Mouse (Mus musculus) telencephalon, adult 2 months (tissue): Measurements from ENCODE around the gene Map2k2.
A peak's percentile ranks its signal among the peaks of the same experiment; 100 is the strongest.
"Not testable (repeated sequence)": the region's sequence is repeated elsewhere in the genome, so short reads cannot be mapped to it uniquely, and the experiment has no call there.

ENCODE experiments used
- DNase-seq: peaks from one replicate; pipeline ENCODE4 v3.0.0-alpha.2; 2011; ENCODE audit warnings: low read depth, low spot score

Gene Map2k2

DNA sequence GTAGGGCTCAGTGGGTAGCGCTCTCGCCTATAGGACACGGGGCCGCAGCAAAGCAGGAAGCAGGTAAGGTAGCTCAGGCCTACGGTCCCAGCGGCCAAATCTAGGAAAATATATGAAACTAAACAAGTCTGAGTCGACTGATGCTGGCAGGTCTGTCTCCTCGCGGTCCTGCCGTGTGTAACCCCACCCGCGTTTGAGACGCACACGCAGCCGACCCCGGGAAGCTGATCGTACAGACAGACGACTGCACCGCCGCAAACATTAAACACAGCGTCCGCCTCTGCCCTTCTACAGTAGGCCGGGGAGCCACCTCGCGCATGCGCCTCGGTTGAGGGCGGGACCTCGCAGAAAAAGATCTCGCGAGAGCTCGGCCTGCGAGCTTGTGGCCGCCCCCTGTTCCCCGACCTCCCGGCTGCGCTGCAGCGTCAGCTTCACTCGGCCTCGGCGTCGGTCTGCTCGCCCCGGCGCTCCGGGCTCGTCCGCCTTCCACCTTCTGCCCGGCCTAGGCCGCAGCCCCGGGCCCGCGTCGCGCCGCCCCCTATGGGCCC lies at the start of gene Map2k2:
Gene Map2k2, plus strand, starts transcription at position 351 of the 548 bp plus-strand sequence.
- DNase-seq, result peak; percentile 96

DNA sequence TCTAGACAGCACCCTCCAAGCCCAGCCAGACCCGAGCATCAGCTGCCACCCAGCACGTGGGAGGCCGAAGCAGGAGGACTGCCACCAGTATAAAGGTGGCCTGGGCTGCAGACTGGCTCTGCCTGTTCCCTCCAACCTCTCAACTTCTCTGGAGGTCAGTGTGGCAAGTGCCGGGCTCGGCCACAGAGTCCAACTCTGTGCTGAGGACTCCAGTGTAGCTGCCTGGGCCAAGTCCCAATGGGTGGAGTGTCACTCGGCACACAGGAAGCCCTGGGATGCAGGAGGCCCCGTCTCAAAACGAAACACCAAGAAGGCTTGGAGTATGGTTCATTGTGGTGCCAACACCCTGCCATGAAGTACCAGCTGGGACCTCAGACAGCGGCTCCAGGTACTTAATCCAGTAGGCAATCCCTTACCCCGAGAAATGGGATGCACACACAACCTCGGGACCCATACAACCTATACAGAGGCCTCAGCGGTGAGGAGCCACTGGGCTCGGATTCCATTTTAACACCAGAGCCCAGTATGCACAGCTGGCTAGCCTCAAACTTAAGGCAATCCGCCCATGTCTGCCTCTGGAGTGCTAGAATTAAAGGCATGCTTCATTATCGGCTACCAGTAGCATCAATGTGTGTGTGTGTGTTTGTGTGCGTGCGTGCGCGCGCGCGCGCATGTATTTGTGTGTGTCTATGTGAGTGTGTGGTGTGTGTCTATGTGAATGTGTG lies 48.1 kb upstream of the Map2k2 start:
- no peak for DNase-seq

DNA sequence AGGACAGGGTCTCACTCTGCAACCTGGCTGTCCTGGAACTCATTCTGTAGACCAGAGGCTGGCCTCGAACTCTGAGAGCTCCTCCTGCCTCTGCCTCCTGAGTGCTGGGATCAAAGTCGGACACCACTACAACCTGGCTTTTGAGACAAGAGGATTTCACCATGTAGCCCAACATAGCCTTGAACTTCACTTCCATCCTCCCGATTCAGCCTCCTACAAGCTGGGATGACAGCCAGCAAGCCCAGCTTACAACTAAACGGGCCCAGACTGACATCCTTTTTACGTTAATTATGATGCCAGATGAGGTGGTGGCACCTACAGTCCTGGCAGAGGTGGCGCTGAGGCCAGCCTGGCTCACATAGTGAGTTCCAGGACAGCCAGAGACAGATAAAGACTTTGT lies 46.8 kb upstream of the Map2k2 start:
- no peak for DNase-seq

- DNase-seq, result peak; percentile 100
Observed at GRCm38 (mm10) chr10:81059603-81060543, 45.8 kb upstream of the Map2k2 start, which contains the start of gene Sgta. Sgta (minus strand) TSS chr10:81060181.

DNA sequence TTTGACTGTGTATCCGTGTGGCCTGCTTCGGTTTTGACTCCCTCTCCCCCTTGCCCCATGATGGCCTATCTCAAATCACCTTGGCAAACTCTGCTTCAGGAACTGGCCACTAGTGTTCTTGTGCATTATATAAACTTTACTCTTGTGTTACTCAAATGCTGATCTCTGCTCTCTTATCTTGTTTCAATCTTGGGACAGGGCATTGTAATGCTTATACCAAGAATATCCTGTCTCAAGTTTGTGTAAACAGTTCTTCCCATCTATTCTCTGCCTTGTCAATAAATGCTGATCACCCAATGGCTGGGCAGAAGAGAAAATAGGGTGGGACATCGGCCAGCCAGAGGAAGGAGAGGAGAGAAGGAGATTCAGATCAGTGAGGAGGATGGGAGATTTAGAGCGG lies 43.0 kb upstream of the Map2k2 start:
- no peak for DNase-seq

DNA sequence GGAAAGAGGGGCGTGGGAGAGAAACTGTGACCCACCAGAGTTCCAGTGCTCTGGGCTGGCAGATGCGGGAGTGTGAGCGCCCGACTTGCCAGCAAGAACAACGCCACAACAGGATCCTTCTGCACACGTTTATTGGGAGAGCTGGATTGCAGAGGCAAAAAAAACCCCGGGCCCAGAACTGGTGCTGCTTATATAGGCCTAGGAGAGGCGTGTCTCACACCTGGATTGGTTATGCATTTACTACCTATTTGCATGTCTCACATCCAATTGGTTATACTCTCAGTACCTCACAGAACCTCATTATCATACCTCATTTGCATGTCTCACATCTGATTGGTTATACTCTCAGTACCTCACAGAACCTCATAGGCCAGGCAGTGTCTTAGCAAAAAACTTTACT lies 41.2 kb upstream of the Map2k2 start:
- not testable (repeated sequence) for DNase-seq

DNA sequence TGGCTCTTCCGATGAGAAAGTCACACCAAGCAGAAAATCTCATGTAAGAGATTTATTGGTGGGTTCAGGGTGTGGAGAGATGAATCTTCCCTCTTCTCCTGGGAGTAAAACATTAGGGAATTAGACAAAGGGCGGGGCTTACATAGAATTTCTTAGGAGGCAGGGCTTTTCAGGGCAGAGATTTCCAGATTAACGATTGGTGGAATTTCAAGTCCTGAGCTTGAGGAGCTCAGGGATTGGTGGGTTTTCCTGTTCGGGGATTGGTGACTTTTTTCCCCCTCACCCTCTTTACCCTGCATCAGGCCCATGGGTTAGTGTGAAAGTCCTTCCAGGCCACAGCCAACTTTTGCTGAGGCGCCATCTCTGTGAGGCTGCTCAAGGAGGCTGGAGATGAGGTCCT lies 37.0 kb upstream of the Map2k2 start:
- no peak for DNase-seq

GRCm38 (mm10) chr10:81069836-81070235 lies 35.9 kb upstream of the Map2k2 start, which contains the start of gene Thop1:
Thop1 (plus strand) TSS chr10:81070035.
- DNase-seq, result peak; percentile 99

GRCm38 (mm10) chr10:81072290-81072689 lies 33.4 kb upstream of the Map2k2 start:
- no peak for DNase-seq

GRCm38 (mm10) chr10:81073464-81073863 lies 32.3 kb upstream of the Map2k2 start:
- DNase-seq, result no peak

GRCm38 (mm10) chr10:81075734-81076133 lies 30.0 kb upstream of the Map2k2 start:
- DNase-seq, result no peak

DNA sequence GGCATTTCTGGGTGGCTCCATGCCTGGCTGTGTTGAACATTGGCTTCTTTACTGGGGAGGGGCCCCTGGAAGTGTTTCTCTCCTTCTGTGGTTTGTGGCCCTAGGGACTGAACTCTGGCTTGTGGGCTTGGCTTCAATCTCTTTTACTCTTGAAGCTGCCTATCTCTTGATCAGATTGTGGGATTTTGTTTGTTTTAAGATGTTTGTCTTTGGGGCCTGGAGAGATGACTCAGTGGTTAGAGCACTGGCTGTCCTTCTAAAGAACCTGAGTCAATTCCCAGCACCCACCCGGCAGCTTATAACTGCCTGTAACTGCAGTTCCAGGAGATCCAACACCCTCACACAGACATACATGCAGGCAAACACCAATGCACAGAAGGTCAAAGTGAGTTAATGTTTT lies 29.4 kb upstream of the Map2k2 start:
- no peak for DNase-seq

GRCm38 (mm10) chr10:81077916-81078315 lies 27.8 kb upstream of the Map2k2 start:
- DNase-seq, result no peak

DNA sequence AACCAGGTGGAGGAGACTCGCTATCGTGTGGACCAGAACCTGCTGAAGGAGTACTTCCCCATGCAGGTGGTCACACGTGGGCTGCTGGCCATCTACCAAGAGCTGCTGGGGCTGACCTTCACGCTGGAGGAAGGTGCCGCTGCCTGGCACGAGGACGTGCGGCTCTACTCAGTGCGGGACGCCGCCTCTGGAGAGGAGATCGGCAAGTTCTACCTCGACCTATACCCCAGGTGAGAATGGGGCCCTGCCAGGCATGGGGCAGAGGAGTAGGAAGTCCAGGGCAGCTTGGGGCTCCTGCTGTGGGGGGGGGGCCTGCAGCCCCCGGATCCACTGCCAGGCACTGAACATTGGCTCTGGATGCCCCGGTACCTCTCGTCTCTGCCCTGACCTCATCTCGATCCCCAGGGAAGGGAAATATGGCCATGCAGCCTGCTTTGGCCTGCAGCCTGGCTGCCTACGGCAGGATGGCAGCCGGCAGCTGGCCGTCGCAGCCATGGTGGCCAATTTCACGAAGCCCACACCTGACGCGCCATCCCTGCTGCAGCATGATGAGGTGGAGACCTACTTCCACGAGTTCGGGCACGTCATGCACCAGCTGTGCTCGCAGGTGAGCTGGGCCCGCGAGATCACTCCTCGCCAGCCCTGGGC lies 25.6 kb upstream of the Map2k2 start:
- DNase-seq, result no peak

DNA sequence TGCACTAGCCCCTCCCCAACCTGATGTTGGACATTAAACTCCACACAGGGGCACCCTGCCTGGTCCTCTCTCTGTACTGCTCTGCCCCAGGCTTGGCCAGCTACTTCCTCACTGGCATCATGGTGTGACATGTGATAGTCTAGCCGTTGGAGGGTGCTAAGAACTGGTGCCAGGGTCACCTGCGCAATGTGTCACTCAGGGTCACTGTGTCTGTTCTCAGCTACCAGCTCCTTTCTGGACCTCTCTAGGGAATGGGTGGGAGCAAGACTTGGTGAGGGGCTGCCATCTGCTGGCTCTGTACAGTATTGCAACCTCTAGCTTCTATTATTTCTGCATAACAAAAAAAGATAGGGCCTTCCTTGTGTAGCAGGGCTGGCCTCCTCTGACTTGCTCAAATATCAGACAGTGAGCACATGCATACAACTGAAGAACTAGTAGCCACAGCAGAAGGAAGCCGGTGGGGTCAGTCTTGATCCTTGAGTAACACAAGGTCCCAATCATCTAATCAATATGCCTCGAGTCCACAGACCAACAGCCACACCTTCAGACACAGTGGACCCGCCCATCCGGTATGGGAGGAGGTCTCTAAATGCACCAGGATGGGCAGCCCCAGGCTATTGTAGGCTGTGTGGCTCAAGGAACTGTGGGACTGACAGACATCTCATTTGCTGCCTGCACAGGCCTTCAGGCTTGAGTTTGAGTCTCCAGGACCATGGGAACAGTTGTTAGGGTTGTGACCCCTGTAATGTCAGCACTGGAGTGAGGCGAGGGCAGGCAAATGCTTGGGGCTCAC lies 23.4 kb upstream of the Map2k2 start:
- peak; percentile 22 for DNase-seq

DNA sequence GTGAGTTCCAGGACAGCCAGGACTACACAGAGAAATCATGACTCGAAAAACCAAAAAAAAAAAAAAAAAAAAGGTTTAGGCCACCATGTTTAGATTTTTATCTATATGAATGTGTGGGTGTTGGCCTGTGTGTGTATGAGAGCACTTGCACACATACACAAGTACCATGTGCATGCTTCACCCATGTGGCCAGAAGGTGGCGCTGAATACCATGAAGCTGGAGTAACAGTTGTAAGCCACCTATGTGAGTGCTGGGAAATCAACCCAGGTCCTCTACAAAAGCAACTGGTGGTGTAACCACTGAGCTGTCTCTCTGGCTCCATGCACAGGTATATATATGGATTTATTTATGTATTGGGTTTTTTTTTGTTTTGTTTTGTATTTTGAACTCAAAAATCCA lies 18.7 kb upstream of the Map2k2 start:
- DNase-seq, result no peak

- DNase-seq, result no peak
Observed at GRCm38 (mm10) chr10:81089216-81089615, 16.5 kb upstream of the Map2k2 start.

DNA sequence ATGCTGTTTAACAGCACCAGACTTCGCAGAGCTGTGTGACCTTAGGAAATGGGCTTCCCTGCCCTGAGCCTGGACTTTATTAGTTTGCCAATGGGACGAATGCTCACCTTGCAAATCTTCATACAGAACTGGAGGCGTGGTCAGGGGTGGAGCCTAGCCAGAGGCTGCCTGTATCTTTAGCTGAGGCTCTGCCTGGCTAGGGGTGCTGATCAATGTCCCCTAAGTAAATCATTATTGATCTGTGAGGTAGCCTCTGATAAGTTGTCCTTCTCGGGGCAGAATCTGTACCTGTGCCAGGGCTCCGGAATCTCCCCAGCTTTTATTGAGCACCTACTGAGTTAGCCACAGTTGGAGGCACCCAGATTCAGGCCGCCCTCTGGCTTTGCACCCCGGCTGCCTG lies 15.1 kb upstream of the Map2k2 start:
- no peak for DNase-seq

- DNase-seq, result no peak
Observed at GRCm38 (mm10) chr10:81092465-81093250, 13.1 kb upstream of the Map2k2 start.
